27 mouse cellular contexts compared by ENCODE assay signal in the genomic region with DNA sequence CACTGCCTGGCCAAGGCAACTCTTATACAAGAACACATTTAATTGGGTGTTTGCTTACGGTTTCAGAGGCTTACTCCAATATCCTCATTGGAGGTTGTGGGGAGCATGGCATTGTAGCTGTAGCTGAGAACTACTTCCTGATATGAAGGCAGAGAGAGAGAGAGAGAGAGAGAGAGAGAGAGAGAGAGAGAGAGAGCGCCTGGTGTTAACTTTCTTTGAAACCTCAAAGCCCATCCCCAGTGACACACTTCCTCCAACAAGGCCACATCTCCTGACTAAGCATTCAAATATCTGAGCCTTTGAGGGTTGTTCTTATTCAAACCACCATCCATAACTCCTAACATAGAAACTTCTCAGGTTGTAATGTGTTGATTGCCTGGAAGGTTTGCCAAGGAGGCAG. TPM values are rescaled to one million over a fixed set of nuclear protein-coding genes. Genes with fewer than 3 reads are reported as not detected.
DNase-seq lines count a peak whose midpoint lies in the region; ATAC-seq lines count a peak whose summit lies in the region.
"Had no signal": no experiment of that assay in that cellular context is flagged by ENCODE, and none has a peak within 500 bp of the region (broad histone marks: within the 10 kb centered on the region; RNA-seq: fewer than 3 reads in every experiment).

No protein-coding gene starts in this region.

- H3K9ac ChIP-seq in intestine, embryonic 16.5 days (ENCODE audit: low read depth, low read length) = no peak overlapping the region
- H3K9ac ChIP-seq: embryonic facial prominence, embryonic 12.5 days; forebrain, embryonic 13.5 days; forebrain, embryonic 15.5 days; forebrain, postnatal 0 days had no signal

- no peaks in the 10 kb centered on the region for H3K4me1 ChIP-seq in intestine, embryonic 16.5 days (ENCODE audit: control insufficient read depth, insufficient read depth, low read length)
- H3K4me1 ChIP-seq: embryonic facial prominence, embryonic 10.5 days; embryonic facial prominence, embryonic 12.5 days; forebrain, embryonic 13.5 days; forebrain, embryonic 15.5 days had no signal

- no peak overlapping the region for H3K4me3 ChIP-seq in intestine, embryonic 16.5 days (ENCODE audit: low read length)
- H3K4me3 ChIP-seq: embryonic facial prominence, embryonic 10.5 days; embryonic facial prominence, embryonic 12.5 days; forebrain, embryonic 13.5 days; forebrain, embryonic 15.5 days had no signal

- no peaks in the 10 kb centered on the region for H3K27me3 ChIP-seq in intestine, embryonic 16.5 days (replicated peaks; ENCODE audit: control insufficient read depth, insufficient read depth, low read length)
- H3K27me3 ChIP-seq: embryonic facial prominence, embryonic 12.5 days; forebrain, embryonic 13.5 days; forebrain, embryonic 15.5 days had no signal

- no peaks in the 10 kb centered on the region for H3K9me3 ChIP-seq in intestine, embryonic 16.5 days (ENCODE audit: control insufficient read depth, low read length)
- H3K9me3 ChIP-seq: embryonic facial prominence, embryonic 10.5 days; embryonic facial prominence, embryonic 12.5 days; forebrain, embryonic 13.5 days; forebrain, embryonic 15.5 days; G1E had no signal

- WGBS in intestine, embryonic 16.5 days = 85% methylated on average over 2 of the region's 2 CpGs

- peak; percentile 50 for ATAC-seq in common myeloid progenitor, adult 5-6 weeks (replicated peaks; ENCODE audit: low read depth, poor library complexity, severe bottlenecking)
- ATAC-seq in intestine, embryonic 16.5 days = no peak
- ATAC-seq: CD4-positive, CD25-positive, alpha-beta regulatory T cell, adult 4 months; forebrain, embryonic 13.5 days; forebrain, embryonic 15.5 days; forebrain, postnatal 0 days had no signal

- no peaks in the 10 kb centered on the region for H3K36me3 ChIP-seq in intestine, embryonic 16.5 days (ENCODE audit: control insufficient read depth, insufficient read depth, low read length)
- H3K36me3 ChIP-seq: embryonic facial prominence, embryonic 10.5 days; embryonic facial prominence, embryonic 12.5 days; forebrain, embryonic 15.5 days; G1E had no signal

- no peak overlapping the region for H3K27ac ChIP-seq in intestine, embryonic 16.5 days (ENCODE audit: low read length)
- H3K27ac ChIP-seq: embryonic facial prominence, embryonic 10.5 days; embryonic facial prominence, embryonic 12.5 days; forebrain, embryonic 13.5 days; forebrain, embryonic 15.5 days had no signal

- H3K4me2 ChIP-seq in intestine, embryonic 16.5 days (ENCODE audit: low read depth, low read length) = no peak overlapping the region
- H3K4me2 ChIP-seq: embryonic facial prominence, embryonic 12.5 days; forebrain, embryonic 13.5 days; forebrain, embryonic 15.5 days had no signal

- DNase-seq in 3134 (ENCODE audit: extremely low read depth, insufficient read length, low spot score) = peak; percentile 16
- peak; percentile 74 for DNase-seq in 416B (ENCODE audit: low read depth)
- DNase-seq in B cell, adult 2 months = no peak
- DNase-seq: adrenal gland, adult 2 months; adrenal gland, postnatal 10 days; adrenal gland, postnatal 25 days; cerebellum, adult 11 months; cerebellum, adult 18-20 months; cerebellum, adult 8-10 months; cerebellum, adult 9-11 months; cerebellum, postnatal 14 days; cerebellum, postnatal 36 days; forebrain, postnatal 0 days had no signal

RNA-seq across cellular contexts. Expression of a gene that starts 7.5 kb away (rescaled TPM):
- not detected in 2 replicates for total RNA-seq in common myeloid progenitor, adult 5-6 weeks (2017)
- not detected in 2 replicates for polyA plus RNA-seq in intestine, embryonic 16.5 days (2015; fragmentation: Nextera tagmentation; extraction: Ambion mirVana)
- total RNA-seq: adrenal gland, adult 2 months; adrenal gland, postnatal 10 days; adrenal gland, postnatal 25 days; adrenal gland, postnatal 4 days; CH12.LX; forebrain, postnatal 0 days; G1E had no signal
- polyA plus RNA-seq: adrenal gland, adult 2 months; brain, embryonic 14.5 days; CD4-positive, CD25-positive, alpha-beta regulatory T cell, adult 4 months; cortical plate, adult 2 months; embryonic facial prominence, embryonic 10.5 days; embryonic facial prominence, embryonic 12.5 days; embryonic facial prominence, embryonic 14.5 days; forebrain, embryonic 11.5 days; forebrain, embryonic 13.5 days; forebrain, embryonic 15.5 days; forebrain, postnatal 0 days; G1E had no signal

RNA-seq across cellular contexts. Expression of a gene that starts 14.0 kb away (rescaled TPM):
- not detected in 2 replicates for total RNA-seq in common myeloid progenitor, adult 5-6 weeks (2017)
- polyA plus RNA-seq in intestine, embryonic 16.5 days (2015; fragmentation: Nextera tagmentation; extraction: Ambion mirVana) = not detected in 2 replicates
- total RNA-seq: adrenal gland, adult 2 months; adrenal gland, postnatal 10 days; adrenal gland, postnatal 25 days; adrenal gland, postnatal 4 days; CH12.LX; forebrain, postnatal 0 days; G1E had no signal
- polyA plus RNA-seq: adrenal gland, adult 2 months; brain, embryonic 14.5 days; CD4-positive, CD25-positive, alpha-beta regulatory T cell, adult 4 months; cortical plate, adult 2 months; embryonic facial prominence, embryonic 10.5 days; embryonic facial prominence, embryonic 12.5 days; embryonic facial prominence, embryonic 14.5 days; forebrain, embryonic 11.5 days; forebrain, embryonic 13.5 days; forebrain, embryonic 15.5 days; forebrain, postnatal 0 days; G1E had no signal

RNA-seq across cellular contexts. Expression of a gene that starts 14.1 kb away (rescaled TPM):
- total RNA-seq in common myeloid progenitor, adult 5-6 weeks (2017) = not detected in 2 replicates
- polyA plus RNA-seq in intestine, embryonic 16.5 days (2015; fragmentation: Nextera tagmentation; extraction: Ambion mirVana) = not detected in 2 replicates
- total RNA-seq: adrenal gland, adult 2 months; adrenal gland, postnatal 10 days; adrenal gland, postnatal 25 days; adrenal gland, postnatal 4 days; CH12.LX; forebrain, postnatal 0 days; G1E had no signal
- polyA plus RNA-seq: adrenal gland, adult 2 months; brain, embryonic 14.5 days; CD4-positive, CD25-positive, alpha-beta regulatory T cell, adult 4 months; cortical plate, adult 2 months; embryonic facial prominence, embryonic 10.5 days; embryonic facial prominence, embryonic 12.5 days; embryonic facial prominence, embryonic 14.5 days; forebrain, embryonic 11.5 days; forebrain, embryonic 13.5 days; forebrain, embryonic 15.5 days; forebrain, postnatal 0 days; G1E had no signal

RNA-seq across cellular contexts. Expression of a gene that starts 27.1 kb away (rescaled TPM):
- total RNA-seq in common myeloid progenitor, adult 5-6 weeks (2017) = not detected in 2 replicates
- polyA plus RNA-seq in intestine, embryonic 16.5 days (2015; fragmentation: Nextera tagmentation; extraction: Ambion mirVana) = not detected in 2 replicates
- total RNA-seq: adrenal gland, adult 2 months; adrenal gland, postnatal 10 days; adrenal gland, postnatal 25 days; adrenal gland, postnatal 4 days; CH12.LX; forebrain, postnatal 0 days had no signal
- polyA plus RNA-seq: adrenal gland, adult 2 months; brain, embryonic 14.5 days; CD4-positive, CD25-positive, alpha-beta regulatory T cell, adult 4 months; embryonic facial prominence, embryonic 10.5 days; embryonic facial prominence, embryonic 12.5 days; embryonic facial prominence, embryonic 14.5 days; forebrain, embryonic 11.5 days; forebrain, embryonic 13.5 days; forebrain, embryonic 15.5 days; forebrain, postnatal 0 days; G1E had no signal

RNA-seq across cellular contexts. Expression of a gene that starts 35.9 kb away (rescaled TPM):
- total RNA-seq in common myeloid progenitor, adult 5-6 weeks (2017) = not detected in 2 replicates
- polyA plus RNA-seq in intestine, embryonic 16.5 days (2015; fragmentation: Nextera tagmentation; extraction: Ambion mirVana) = not detected in 2 replicates
- total RNA-seq: adrenal gland, adult 2 months; adrenal gland, postnatal 10 days; adrenal gland, postnatal 25 days; adrenal gland, postnatal 4 days; CH12.LX; forebrain, postnatal 0 days; G1E had no signal
- polyA plus RNA-seq: adrenal gland, adult 2 months; brain, embryonic 14.5 days; CD4-positive, CD25-positive, alpha-beta regulatory T cell, adult 4 months; cortical plate, adult 2 months; embryonic facial prominence, embryonic 10.5 days; embryonic facial prominence, embryonic 12.5 days; embryonic facial prominence, embryonic 14.5 days; forebrain, embryonic 11.5 days; forebrain, embryonic 13.5 days; forebrain, embryonic 15.5 days; forebrain, postnatal 0 days; G1E had no signal

Comparison
In these comparisons a context has a peak if more than half of its experiments do, and no peak if none do; other contexts are left out.
1. DNase-seq: peak in 3134 (single experiment) and 416B (single experiment); none in B cell, adult 2 months (0 of 2).